Mouse (Mus musculus) bone marrow, adult 2 months (tissue): ENCODE results near the gene Nfia. TPM values are rescaled to one million over a fixed set of nuclear protein-coding genes. Genes with fewer than 3 reads are reported as not detected.

Experiments used
- H3K27ac ChIP-seq: fragments of 200-500 bp; 2 replicates; pipeline ENCODE4 v1.5.1; 2012; ENCODE audit warnings: low read depth, mild to moderate bottlenecking, control low read depth, inconsistent platforms, low read length; ENCODE audit not compliant: control insufficient read depth, poor library complexity, insufficient read depth
- H3K4me1 ChIP-seq: fragments of 200-500 bp; 2 replicates; pipeline ENCODE4 v1.6.1; 2011; ENCODE audit warnings: low read length; ENCODE audit not compliant: control insufficient read depth, insufficient read depth
- H3K4me3 ChIP-seq: fragments of 200-500 bp; replicated peaks from 2 replicates; pipeline ENCODE3; 2011; ENCODE audit warnings: mild to moderate bottlenecking, low read depth, low read length, control low read depth; ENCODE audit not compliant: control insufficient read depth
- CTCF ChIP-seq: fragments of 200-500 bp; IDR thresholded peaks from 2 replicates; pipeline ENCODE4 v1.5.1; 2011; ENCODE audit warnings: low read length, control low read depth; ENCODE audit not compliant: control insufficient read depth, insufficient read depth
- POLR2A ChIP-seq: fragments of 200-500 bp; IDR thresholded peaks from 2 replicates; pipeline ENCODE4 v1.6.1; 2011; ENCODE audit warnings: low read depth, mild to moderate bottlenecking, control low read depth, low read length, borderline replicate concordance; ENCODE audit not compliant: control insufficient read depth
- WGBS: fragments of 180-500 bp; shearing (Covaris S2); methylation state at CpG from one replicate; pipeline ENCODE4 v1.1.7; 2018; 5-methylcytosine and 5-hydroxymethylcytosine counted together
- polyA plus RNA-seq: library from polyadenylated mRNA; stranded (reverse); fragments of >200 nt; gene quantifications from 2 replicates; pipeline ENCODE4 v1.2.4, GENCODE M21; 2011; ENCODE audit warnings: low replicate concordance; ENCODE audit not compliant: missing spikeins, insufficient read depth, insufficient read length

The Nfia gene
- polyA plus RNA-seq, 1 experiment: 5.8 TPM

GRCm38 (mm10) chr4:98051326-98051725 lies 278.8 kb downstream of the Nfia start:
- TF ChIP-seq CTCF: no peak
- no peak for TF ChIP-seq POLR2A
- Histone ChIP-seq H3K4me1 (peaks cover 2% of the 10 kb centered on the region; the same call in 1 of the 2 replicates), H3K27ac (no peak overlapping the region), H3K4me3 (no peak overlapping the region)
- 78% methylated on average over 3 of the region's 3 CpGs for WGBS

- no peak for TF ChIP-seq POLR2A
- TF ChIP-seq CTCF: no peak
- H3K27ac ChIP-seq: no peak overlapping the region
- peaks cover 5% of the 10 kb centered on the region; the same call in 1 of the 2 replicates for H3K4me1 ChIP-seq
- WGBS: 82% methylated on average over 4 of the region's 4 CpGs
- no peak overlapping the region for H3K4me3 ChIP-seq
These were observed 282.5 kb downstream of the Nfia start for GRCm38 (mm10) chr4:98055036-98055435.

- no peak overlapping the region for H3K27ac ChIP-seq
- H3K4me3 ChIP-seq: no peak overlapping the region
- TF ChIP-seq CTCF: no peak
- no peak for TF ChIP-seq POLR2A
- WGBS: 37% methylated on average over 7 of the region's 7 CpGs
- peaks cover 5% of the 10 kb centered on the region; the same call in 1 of the 2 replicates for H3K4me1 ChIP-seq
These were observed 284.0 kb downstream of the Nfia start for GRCm38 (mm10) chr4:98056396-98057020.

GRCm38 (mm10) chr4:98057246-98057645 lies 284.7 kb downstream of the Nfia start:
- Histone ChIP-seq H3K4me1 (peaks cover 5% of the 10 kb centered on the region; the same call in 1 of the 2 replicates), H3K4me3 (no peak overlapping the region), H3K27ac (no peak overlapping the region)
- WGBS: 85% methylated on average over 12 of the region's 12 CpGs
- TF ChIP-seq CTCF: no peak
- no peak for TF ChIP-seq POLR2A

GRCm38 (mm10) chr4:98057721-98058120 lies 285.2 kb downstream of the Nfia start:
- WGBS: 74% methylated on average over 4 of the region's 4 CpGs

GRCm38 (mm10) chr4:98058182-98058581 lies 285.6 kb downstream of the Nfia start:
- TF ChIP-seq CTCF: no peak
- no peak for TF ChIP-seq POLR2A

More at GRCm38 (mm10) chr4:98057721-98058120, 285.2 kb downstream of the Nfia start:
- TF ChIP-seq CTCF: no peak
- TF ChIP-seq POLR2A: no peak
- H3K4me1 ChIP-seq: peaks cover 5% of the 10 kb centered on the region; the same call in 1 of the 2 replicates
- H3K27ac ChIP-seq: no peak overlapping the region
- H3K4me3 ChIP-seq: no peak overlapping the region

GRCm38 (mm10) chr4:98060601-98061000 lies 288.1 kb downstream of the Nfia start:
- Histone ChIP-seq H3K4me3 (no peak overlapping the region), H3K4me1 (peaks cover 5% of the 10 kb centered on the region; the same call in 1 of the 2 replicates), H3K27ac (no peak overlapping the region)
- TF ChIP-seq POLR2A: no peak
- TF ChIP-seq CTCF: no peak
- WGBS: 88% methylated on average over 1 of the region's 1 CpGs

More at GRCm38 (mm10) chr4:98058182-98058581, 285.6 kb downstream of the Nfia start:
- Histone ChIP-seq H3K4me1 (peaks cover 5% of the 10 kb centered on the region; the same call in 1 of the 2 replicates), H3K4me3 (no peak overlapping the region), H3K27ac (no peak overlapping the region)

- no peak overlapping the region for H3K4me3 ChIP-seq
- H3K4me1 ChIP-seq: peaks cover 5% of the 10 kb centered on the region; the same call in 1 of the 2 replicates
- TF ChIP-seq POLR2A (no peak), CTCF (no peak)
- no peak overlapping the region for H3K27ac ChIP-seq
- 55% methylated on average over 1 of the region's 1 CpGs for whole genome bisulfite sequencing
These were observed 288.6 kb downstream of the Nfia start for GRCm38 (mm10) chr4:98061086-98061485.

GRCm38 (mm10) chr4:98063280-98063679 lies 290.7 kb downstream of the Nfia start:
- 91% methylated on average over 3 of the region's 3 CpGs for WGBS
- Histone ChIP-seq H3K4me1 (no peaks in the 10 kb centered on the region), H3K4me3 (no peak overlapping the region), H3K27ac (no peak overlapping the region)
- TF ChIP-seq CTCF: no peak
- no peak for TF ChIP-seq POLR2A
